Mouse (Mus musculus) MEL (cell line): ENCODE measurements around the gene Slx1b. TPM values are rescaled to one million over a fixed set of nuclear protein-coding genes. Genes with fewer than 3 reads are reported as not detected.

ENCODE experiments used
- DNase-seq: peaks from one replicate; pipeline ENCODE4 v3.0.0; 2011; ENCODE audit warnings: low read depth, low spot score
- H3K27ac ChIP-seq: 2 replicates; pipeline ENCODE4 v1.5.1; 2012; ENCODE audit warnings: low read depth, mild to moderate bottlenecking, control low read depth, low read length, moderate library complexity; ENCODE audit not compliant: control insufficient read depth
- H3K27me3 ChIP-seq, 2 experiments: fragments of 150-350 bp in 1 of 2; sonication (generic) in 1 of 2; 2 replicates each; pipeline ENCODE4 v1.6.1; 2012; ENCODE audit warnings: low read length in 2 of 2, mild to moderate bottlenecking in 2 of 2, improper control_type of control experiment in 1 of 2, moderate library complexity in 1 of 2; ENCODE audit not compliant: insufficient read depth in 2 of 2, control insufficient read depth in 1 of 2
- H3K36me3 ChIP-seq, 2 experiments: 2 replicates each; pipeline ENCODE4 v1.6.1; 2012 to 2014; ENCODE audit warnings: low read length in 2 of 2, improper control_type of control experiment in 1 of 2, inconsistent platforms in 1 of 2, mild to moderate bottlenecking in 1 of 2; ENCODE audit not compliant: insufficient read depth in 2 of 2, control insufficient read depth in 1 of 2
- H3K4me1 ChIP-seq, 2 experiments: fragments of 150-350 bp in 1 of 2; sonication (generic) in 1 of 2; 2 replicates each; pipeline ENCODE4 v1.6.1; 2012; ENCODE audit warnings: low read length in 2 of 2, improper control_type of control experiment in 1 of 2, mild to moderate bottlenecking in 1 of 2; ENCODE audit not compliant: insufficient read depth in 2 of 2, control insufficient read depth in 1 of 2
- H3K4me3 ChIP-seq, 2 experiments: fragments of 150-350 bp in 1 of 2; sonication (generic) in 1 of 2; 2 replicates each; pipeline ENCODE4 v1.5.1; 2012; ENCODE audit warnings: low read depth in 2 of 2, low read length in 2 of 2, mild to moderate bottlenecking in 2 of 2, moderate library complexity in 2 of 2, control low read depth in 1 of 2, improper control_type of control experiment in 1 of 2; ENCODE audit not compliant: control insufficient read depth in 1 of 2, insufficient read depth in 1 of 2
- H3K79me2 ChIP-seq: 2 replicates; pipeline ENCODE4 v1.6.1; 2012; ENCODE audit warnings: mild to moderate bottlenecking, low read length, moderate library complexity; ENCODE audit not compliant: control insufficient read depth, poor library complexity, insufficient read depth
- H3K9ac ChIP-seq: 2 replicates; pipeline ENCODE4 v1.6.1; 2012; ENCODE audit warnings: low read depth, mild to moderate bottlenecking, control low read depth, low read length, moderate library complexity; ENCODE audit not compliant: control insufficient read depth, poor library complexity, severe bottlenecking
- H3K9me3 ChIP-seq: fragments of 150-350 bp; sonication (generic); replicated peaks from 2 replicates; pipeline ENCODE4 v1.6.1; 2012; ENCODE audit warnings: mild to moderate bottlenecking, low read length, improper control_type of control experiment, moderate library complexity; ENCODE audit not compliant: insufficient read depth
- CTCF ChIP-seq, 3 experiments: IDR thresholded peaks in 2 of 3; conservative IDR thresholded peaks in 1 of 3; 2 replicates each; pipeline ENCODE4 v1.5.1; 2011 to 2012; ENCODE audit warnings: low read length in 3 of 3, low read depth in 2 of 3, mild to moderate bottlenecking in 2 of 3, improper control_type of control experiment in 1 of 3, inconsistent platforms in 1 of 3, mixed read lengths in 1 of 3, moderate library complexity in 1 of 3; ENCODE audit not compliant: control insufficient read depth in 1 of 3, insufficient read depth in 1 of 3, poor library complexity in 1 of 3, severe bottlenecking in 1 of 3
- EP300 ChIP-seq, 2 experiments: IDR thresholded peaks; 2 replicates each; pipeline ENCODE4 v1.6.1; 2011; ENCODE audit warnings: improper control_type of control experiment in 2 of 2, low read length in 2 of 2, low read depth in 1 of 2, mild to moderate bottlenecking in 1 of 2
- GATA1 ChIP-seq: IDR thresholded peaks from 2 replicates; pipeline ENCODE4 v1.6.1; 2011; ENCODE audit warnings: low read depth, low read length, improper control_type of control experiment
- JUND ChIP-seq: IDR thresholded peaks from 2 replicates; pipeline ENCODE4 v1.6.1; 2011; ENCODE audit warnings: low read depth, mild to moderate bottlenecking, improper control_type of control experiment, low read length
- KAT2A ChIP-seq: conservative IDR thresholded peaks from 2 replicates; pipeline ENCODE4 v1.6.1; 2012; ENCODE audit warnings: low read depth, low read length, improper control_type of control experiment, inconsistent platforms
- MAX ChIP-seq: IDR thresholded peaks from 2 replicates; pipeline ENCODE4 v1.6.1; 2011; ENCODE audit warnings: low read length, improper control_type of control experiment
- MAZ ChIP-seq: IDR thresholded peaks from 2 replicates; pipeline ENCODE4 v1.6.1; 2012; ENCODE audit warnings: low read depth, mild to moderate bottlenecking, inconsistent platforms, low read length, improper control_type of control experiment
- MYB ChIP-seq: IDR thresholded peaks from 2 replicates; pipeline ENCODE4 v1.6.1; 2011; ENCODE audit warnings: mild to moderate bottlenecking, low read depth, low read length, improper control_type of control experiment
- NELFE ChIP-seq: IDR thresholded peaks from 2 replicates; pipeline ENCODE4 v1.6.1; 2011; ENCODE audit warnings: low read depth, low read length, improper control_type of control experiment
- POLR2AphosphoS2 ChIP-seq: IDR thresholded peaks from 2 replicates; pipeline ENCODE4 v1.6.1; 2011; ENCODE audit warnings: low read length, improper control_type of control experiment
- POLR2AphosphoS5 ChIP-seq: IDR thresholded peaks from 2 replicates; pipeline ENCODE4 v1.6.1; 2012; ENCODE audit warnings: low read depth, borderline replicate concordance, mild to moderate bottlenecking, inconsistent platforms, low read length, moderate library complexity, mixed read lengths
- RAD21 ChIP-seq: IDR thresholded peaks from 2 replicates; pipeline ENCODE4 v1.6.1; 2011; ENCODE audit warnings: mild to moderate bottlenecking, low read depth, low read length, improper control_type of control experiment
- SIN3A ChIP-seq: IDR thresholded peaks from 2 replicates; pipeline ENCODE4 v1.6.1; 2012; ENCODE audit warnings: low read length, improper control_type of control experiment, inconsistent platforms
- TBP ChIP-seq: IDR thresholded peaks from 2 replicates; pipeline ENCODE4 v1.8.0; 2011; ENCODE audit warnings: low read depth, low read length, improper control_type of control experiment
- UBTF ChIP-seq: IDR thresholded peaks from 2 replicates; pipeline ENCODE4 v1.6.1; 2012; ENCODE audit warnings: low read depth, mild to moderate bottlenecking, inconsistent platforms, low read length, improper control_type of control experiment, moderate library complexity, borderline replicate concordance; ENCODE audit not compliant: insufficient read depth
- USF1 ChIP-seq: IDR thresholded peaks from 2 replicates; pipeline ENCODE4 v1.6.1; 2014; ENCODE audit warnings: low read depth, mild to moderate bottlenecking, inconsistent platforms, low read length, improper control_type of control experiment, moderate library complexity
- ZMIZ1 ChIP-seq: IDR thresholded peaks from 2 replicates; pipeline ENCODE4 v1.6.1; 2012; ENCODE audit warnings: low read depth, mild to moderate bottlenecking, inconsistent platforms, low read length, improper control_type of control experiment, moderate library complexity
- ZNF384 ChIP-seq: IDR thresholded peaks from 2 replicates; pipeline ENCODE4 v1.6.1; 2012; ENCODE audit warnings: low read depth, mild to moderate bottlenecking, inconsistent platforms, low read length, improper control_type of control experiment
- polyA plus RNA-seq, 2 experiments: library from polyadenylated mRNA; stranded (reverse) in 1 of 2; unstranded in 1 of 2; fragments of >175 nt in 1 of 2; fragments of >200 nt in 1 of 2; gene quantifications; 2 replicates each; pipeline versions ENCODE4 v1.2.1 to v1.2.4; 2012; ENCODE audit warnings: low replicate concordance in 2 of 2, low read depth in 1 of 2; ENCODE audit not compliant: insufficient read length in 2 of 2, insufficient read depth in 1 of 2, missing spikeins in 1 of 2
- total RNA-seq: library from RNA; depleted of rRNA; stranded (reverse); fragments of 300-350 nt; gene quantifications from 2 replicates; pipeline ENCODE4 v1.2.3, GENCODE M21; 2012

Slx1b gene
- total and polyA plus RNA-seq, 3 experiments = 4.6 to 10.2 TPM; not detected in 1

DNA sequence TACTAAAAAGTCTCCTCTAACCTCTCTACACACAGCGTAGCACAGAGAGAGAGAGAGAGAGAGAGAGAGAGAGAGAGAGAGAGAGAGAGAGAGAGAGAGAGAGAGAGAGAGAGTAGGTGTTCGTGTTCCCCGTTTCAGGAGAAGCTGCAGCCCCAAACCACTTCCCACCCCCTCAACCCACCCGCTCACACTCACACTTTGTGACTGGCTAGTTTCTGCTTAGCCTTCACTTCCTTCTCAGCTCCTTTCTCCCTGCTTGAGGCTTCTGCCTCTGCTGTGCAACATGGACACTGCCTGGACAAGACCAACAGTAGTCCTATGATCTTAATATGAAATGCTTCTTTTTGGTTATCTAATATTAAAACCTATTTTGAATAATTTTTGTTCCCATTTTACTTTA lies 14.7 kb upstream of the Slx1b start:
- H3K27me3 ChIP-seq = peaks cover 1 to 3% of the 10 kb centered on the region in 2 experiments; a peak in 2 of 4 replicates
- TF ChIP-seq JUND = peak; percentile 84
- TF ChIP-seq ZNF384 = no peak
- no peak overlapping the region for H3K4me3 ChIP-seq
- DNase-seq = no peak
- H3K27ac ChIP-seq = no peak overlapping the region
- no peaks in the 10 kb centered on the region for H3K9me3 ChIP-seq
- no peaks in the 10 kb centered on the region for H3K79me2 ChIP-seq
- no peak overlapping the region for H3K9ac ChIP-seq
- H3K4me1 ChIP-seq = peaks cover 0 to 11% of the 10 kb centered on the region in 2 experiments; a peak in 2 of 4 replicates
- peaks cover 0 to 6% of the 10 kb centered on the region in 2 experiments; a peak in 2 of 4 replicates for H3K36me3 ChIP-seq

DNA sequence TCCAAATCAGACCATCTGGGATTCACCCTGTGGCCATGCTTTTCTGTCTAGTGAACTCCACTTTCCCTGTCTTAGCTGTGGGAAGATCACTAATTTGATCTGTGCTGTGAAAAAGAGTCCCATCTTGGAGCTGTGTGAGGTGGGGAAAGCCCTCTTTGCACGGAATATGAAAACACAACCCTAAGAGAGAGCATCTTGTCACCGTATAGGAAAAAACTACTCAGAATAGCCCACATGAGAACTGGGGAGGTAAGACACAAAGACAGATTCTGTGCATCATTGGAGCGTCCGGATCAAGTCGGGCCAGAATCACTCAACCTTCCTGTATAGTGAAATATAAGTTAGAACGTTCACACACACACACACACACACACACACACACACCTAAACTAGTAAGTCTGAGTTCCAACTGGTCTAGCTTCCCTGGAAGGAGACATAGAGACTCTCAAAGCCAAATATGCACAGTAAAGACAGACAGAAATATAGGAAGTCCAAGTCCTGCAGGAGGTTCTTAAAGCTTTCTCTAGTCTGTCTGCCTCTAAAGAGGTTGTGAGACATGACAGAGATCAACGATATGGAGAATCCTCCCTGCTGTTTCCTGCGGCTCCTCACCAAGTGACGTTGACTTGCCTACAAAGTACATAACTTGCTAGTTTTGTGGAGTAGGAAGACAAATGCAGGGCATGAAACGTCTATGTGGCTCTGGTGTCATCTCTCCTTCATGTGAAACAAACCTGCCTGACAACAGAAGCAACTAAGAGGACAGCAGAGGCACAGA lies 12.8 kb upstream of the Slx1b start:
- no peaks in the 10 kb centered on the region; a peak in 1 of 4 replicates for H3K27me3 ChIP-seq
- H3K9ac ChIP-seq = peak overlapping the region; percentile 72
- no peaks in the 10 kb centered on the region for H3K9me3 ChIP-seq
- peak overlapping the region; percentile 89; the same call in 1 of the 2 replicates for H3K27ac ChIP-seq
- no peak for TF ChIP-seq MAX
- TF ChIP-seq MAZ = no peak
- TF ChIP-seq POLR2AphosphoS5 = no peak
- no peak for TF ChIP-seq TBP
- TF ChIP-seq MYB = no peak
- TF ChIP-seq KAT2A = no peak
- TF ChIP-seq SIN3A = no peak
- no peak for TF ChIP-seq NELFE
- TF ChIP-seq CTCF (IDR thresholded peaks at IDR 0.05 in 2 of 3, conservative IDR thresholded peaks at IDR 0.05 in 1 of 3; ENCODE audit: control insufficient read depth in 1 of 3, insufficient read depth in 1 of 3, low read depth in 2 of 3, low read length in 3 of 3, poor library complexity in 1 of 3, severe bottlenecking in 1 of 3) = no peak
- TF ChIP-seq RAD21 = no peak
- no peak for TF ChIP-seq GATA1
- no peak for TF ChIP-seq POLR2AphosphoS2
- TF ChIP-seq UBTF = no peak
- TF ChIP-seq ZMIZ1 = no peak
- TF ChIP-seq EP300 (IDR thresholded peaks at IDR 0.05; ENCODE audit: low read depth in 1 of 2, low read length in 2 of 2) = no peak
- TF ChIP-seq USF1 = no peak
- DNase-seq = no peak
- peak overlapping the region; percentile 32 to 48 for H3K4me3 ChIP-seq
- H3K79me2 ChIP-seq = peaks cover 7% of the 10 kb centered on the region
- peaks cover 0 to 15% of the 10 kb centered on the region in 2 experiments; a peak in 3 of 4 replicates for H3K4me1 ChIP-seq
- peaks cover 0 to 8% of the 10 kb centered on the region in 2 experiments; a peak in 2 of 4 replicates for H3K36me3 ChIP-seq
